Mouse (Mus musculus) heart, embryonic 14.5 days (tissue): Measurements from ENCODE around the gene Sec16b. TPM values are rescaled to one million over a fixed set of nuclear protein-coding genes. Genes with fewer than 3 reads are reported as not detected.

ENCODE experiments used
- ATAC-seq: fragments of 200-750 bp; cut with Nextera tagmentation; 2 replicates; pipeline ENCODE4 v1.8.0; 2017; ENCODE audit warnings: low read depth, moderate TSS enrichment; ENCODE audit not compliant: insufficient number of reproducible peaks, insufficient read depth, low FRiP score
- H3K27ac ChIP-seq, 2 experiments: fragments of 200-500 bp in 1 of 2; fragments of 300-500 bp in 1 of 2; sonication (generic) in 1 of 2; replicated peaks in 1 of 2; 2 replicates each; pipeline ENCODE4 v1.5.1; 2012 to 2014; ENCODE audit warnings: low read depth in 2 of 2, low read length in 2 of 2, control low read depth in 1 of 2, mild to moderate bottlenecking in 1 of 2, mixed read lengths in 1 of 2; ENCODE audit not compliant: control insufficient read depth in 1 of 2, insufficient read depth in 1 of 2
- H3K27me3 ChIP-seq: fragments of 300-500 bp; sonication (generic); 2 replicates; pipeline ENCODE4 v1.6.1; 2014; ENCODE audit warnings: mild to moderate bottlenecking, low read length, control low read depth; ENCODE audit not compliant: control insufficient read depth, insufficient read depth
- H3K36me3 ChIP-seq: fragments of 300-500 bp; sonication (generic); 2 replicates; pipeline ENCODE4 v1.6.1; 2014; ENCODE audit warnings: mild to moderate bottlenecking, control low read depth, low read length, mixed read lengths; ENCODE audit not compliant: control insufficient read depth, insufficient read depth
- H3K4me1 ChIP-seq, 2 experiments: fragments of 200-500 bp in 1 of 2; fragments of 300-500 bp in 1 of 2; sonication (generic) in 1 of 2; 2 replicates each; pipeline ENCODE4 v1.6.1; 2012 to 2014; ENCODE audit warnings: low read length in 2 of 2, control low read depth in 1 of 2, mixed read lengths in 1 of 2; ENCODE audit not compliant: control insufficient read depth in 2 of 2, insufficient read depth in 2 of 2
- H3K4me2 ChIP-seq: fragments of 300-500 bp; sonication (generic); 2 replicates; pipeline ENCODE4 v1.6.1; 2014; ENCODE audit warnings: mild to moderate bottlenecking, low read length
- H3K4me3 ChIP-seq, 2 experiments: fragments of 200-500 bp in 1 of 2; fragments of 300-500 bp in 1 of 2; sonication (generic) in 1 of 2; 2 replicates each; pipeline ENCODE4 v1.5.1; 2012 to 2014; ENCODE audit warnings: low read length in 2 of 2, mild to moderate bottlenecking in 2 of 2, control low read depth in 1 of 2, low read depth in 1 of 2, moderate library complexity in 1 of 2; ENCODE audit not compliant: control insufficient read depth in 1 of 2, insufficient read depth in 1 of 2
- H3K9ac ChIP-seq: fragments of 300-500 bp; sonication (generic); 2 replicates; pipeline ENCODE4 v1.6.1; 2014; ENCODE audit warnings: mild to moderate bottlenecking, low read length
- H3K9me3 ChIP-seq: fragments of 300-500 bp; sonication (generic); 2 replicates; pipeline ENCODE4 v1.6.1; 2016; ENCODE audit warnings: low read length, control low read depth; ENCODE audit not compliant: control insufficient read depth
- WGBS: fragments of 180-500 bp; shearing (Covaris S2); extraction: QIAGEN DNeasy Blood & Tissue Kit; methylation state at CpG from one replicate; pipeline ENCODE4 v1.1.7; 2014; 5-methylcytosine and 5-hydroxymethylcytosine counted together
- polyA plus RNA-seq: library from polyadenylated mRNA; unstranded; fragments of >200 nt; fragmentation: Nextera tagmentation; extraction: Ambion mirVana; gene quantifications from 2 replicates; pipeline ENCODE4 v1.2.1, GENCODE M21; 2014

Sec16b gene
- polyA plus RNA-seq, 1 experiment from 2014 or later: 1.2 TPM

DNA sequence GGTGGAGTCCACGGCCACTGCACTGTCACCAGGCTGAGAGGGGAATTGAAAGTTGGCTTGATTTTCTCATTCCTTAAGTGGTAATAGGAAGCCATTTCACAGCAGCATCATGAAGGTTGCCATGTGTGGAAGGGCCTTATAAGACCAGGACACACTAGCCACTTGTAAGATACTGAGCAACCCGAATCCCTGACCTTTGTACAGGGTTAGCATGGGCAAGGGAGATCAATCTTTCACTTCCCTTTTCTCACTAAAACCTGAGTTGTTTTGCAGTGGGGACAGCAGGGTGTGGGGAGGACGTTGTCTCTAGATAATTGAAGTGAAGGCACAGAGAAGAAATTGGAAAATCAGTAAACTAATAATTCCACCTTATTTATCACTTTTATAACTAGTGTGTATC lies 43.2 kb downstream of the Sec16b start:
- peaks cover 0 to 2% of the 10 kb centered on the region in 2 experiments; a peak in 1 of 4 replicates for H3K4me1 ChIP-seq
- H3K36me3 ChIP-seq: no peaks in the 10 kb centered on the region
- no peak overlapping the region for H3K9ac ChIP-seq
- H3K27ac ChIP-seq: no peak overlapping the region
- H3K9me3 ChIP-seq: no peaks in the 10 kb centered on the region
- WGBS: 71% methylated on average over 3 of the region's 3 CpGs
- ATAC-seq: no peak
- no peak overlapping the region for H3K4me3 ChIP-seq
- no peaks in the 10 kb centered on the region for H3K27me3 ChIP-seq
- no peak overlapping the region for H3K4me2 ChIP-seq

DNA sequence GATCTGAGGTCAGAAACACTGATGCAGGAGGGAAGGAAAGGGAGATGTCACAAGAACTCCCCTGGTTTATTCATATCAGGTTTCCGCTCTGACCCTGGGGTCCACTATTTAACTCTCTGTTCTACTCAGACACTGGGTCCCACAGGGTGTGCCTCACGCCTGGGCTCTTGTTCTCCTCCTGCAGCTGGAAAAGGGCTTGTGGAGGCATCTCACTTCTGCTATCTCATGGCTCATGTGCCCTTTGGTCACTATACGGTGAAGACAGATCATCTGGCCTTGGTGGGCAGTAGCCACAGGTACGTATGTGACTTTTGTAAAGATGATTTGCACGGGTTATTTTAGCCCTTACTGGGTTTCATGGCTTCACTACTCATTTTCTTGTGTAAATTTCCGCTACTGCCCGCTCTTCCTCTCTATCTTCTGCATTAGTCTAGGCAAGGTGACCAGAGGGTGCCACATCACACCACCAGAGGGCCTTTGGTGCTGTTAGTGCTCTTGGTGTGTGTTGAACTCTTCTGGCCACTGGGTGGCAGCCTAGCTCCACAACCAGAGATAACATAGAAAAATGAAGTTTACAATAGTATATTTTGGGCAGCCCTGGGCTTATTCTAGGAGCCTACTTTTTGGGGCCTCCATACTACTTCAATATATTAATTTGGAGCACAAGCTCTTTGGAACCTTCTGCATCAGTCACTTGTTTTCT lies 46.4 kb downstream of the Sec16b start:
- H3K9me3 ChIP-seq: no peaks in the 10 kb centered on the region
- H3K27me3 ChIP-seq: 0 out of 2 replicates have a peak, but pooled peaks cover 4% of the 10 kb centered on the region
- H3K9ac ChIP-seq: no peak overlapping the region
- no peaks in the 10 kb centered on the region for H3K36me3 ChIP-seq
- 62% methylated on average over 7 of the region's 7 CpGs for WGBS
- no peak overlapping the region for H3K4me2 ChIP-seq
- no peak for ATAC-seq
- H3K4me1 ChIP-seq: peaks cover 2 to 6% of the 10 kb centered on the region in 2 experiments; a peak in 2 of 4 replicates
- no peak overlapping the region for H3K4me3 ChIP-seq
- H3K27ac ChIP-seq: no peak overlapping the region

DNA sequence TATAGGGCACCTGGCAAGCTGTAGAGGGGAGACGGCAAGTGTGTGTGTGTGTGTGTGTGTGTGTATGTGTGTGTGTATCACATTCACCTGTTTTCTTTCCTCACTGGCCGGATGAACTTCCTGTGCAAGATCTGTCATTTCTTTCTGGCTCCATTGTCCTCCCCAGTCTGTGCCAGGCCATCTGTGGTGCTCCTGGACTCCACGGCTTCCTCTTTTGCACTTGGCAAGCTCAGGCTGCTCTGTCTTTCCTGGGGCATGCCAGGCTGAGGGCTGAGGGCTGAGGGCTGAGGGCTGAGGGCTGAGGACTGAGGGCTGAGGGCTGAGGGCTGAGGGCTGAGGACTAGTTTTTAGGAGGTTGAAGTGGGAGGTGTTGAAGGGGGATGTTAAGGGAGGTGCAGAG lies 47.6 kb downstream of the Sec16b start:
- Histone ChIP-seq H3K9me3 (no peaks in the 10 kb centered on the region), H3K27ac (no peak overlapping the region), H3K9ac (no peak overlapping the region), H3K36me3 (no peaks in the 10 kb centered on the region), H3K4me3 (no peak overlapping the region), H3K4me1 (peaks cover 2 to 6% of the 10 kb centered on the region in 2 experiments; a peak in 2 of 4 replicates), H3K27me3 (0 out of 2 replicates have a peak, but pooled peaks cover 4% of the 10 kb centered on the region), H3K4me2 (no peak overlapping the region; the same call in 1 of the 2 replicates)
- WGBS: 47% methylated on average over 3 of the region's 3 CpGs
- ATAC-seq: no peak; the same call in 1 of the 2 replicates

DNA sequence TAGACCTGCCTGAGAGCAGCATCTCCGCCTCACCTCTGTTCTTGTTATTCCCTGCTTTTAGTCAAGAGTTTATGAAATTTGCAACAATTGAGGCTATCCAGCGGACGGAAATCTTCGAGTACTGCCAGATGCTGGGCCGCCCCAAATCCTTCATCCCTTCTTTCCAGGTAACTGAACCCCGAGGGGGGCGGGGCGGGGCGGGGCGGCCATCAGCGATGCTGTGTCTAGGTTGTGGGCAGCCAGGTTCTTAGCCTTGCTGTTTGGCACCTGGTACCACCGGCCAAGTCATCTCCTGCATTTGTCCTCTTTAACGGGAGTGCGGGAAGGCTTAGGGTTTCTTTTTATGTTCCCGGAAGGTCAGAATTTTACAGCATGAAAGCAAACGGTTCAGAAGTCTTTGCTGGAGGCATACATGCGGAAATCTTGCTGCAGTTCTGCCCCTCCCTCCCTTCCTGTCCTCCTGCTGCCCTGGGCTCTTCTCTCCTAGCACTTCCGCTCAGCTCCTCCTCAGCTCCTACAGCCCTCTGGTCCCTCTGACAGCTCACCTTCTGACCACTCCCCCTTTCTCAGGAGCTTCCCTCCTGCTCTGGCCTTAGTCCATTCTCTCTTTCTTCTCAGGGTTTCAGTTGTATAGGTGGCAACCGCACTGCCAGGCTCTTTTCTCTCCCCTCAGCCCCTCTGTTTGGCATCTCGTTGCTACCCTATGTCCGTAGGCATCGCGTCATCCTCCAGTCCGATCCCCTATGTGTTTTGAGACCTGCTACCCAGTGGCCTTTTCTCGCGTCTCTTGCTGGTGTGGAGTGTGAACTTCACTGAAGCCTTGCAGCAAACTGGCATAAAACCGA lies 48.4 kb downstream of the Sec16b start:
- Histone ChIP-seq H3K4me1 (peaks cover 2 to 6% of the 10 kb centered on the region in 2 experiments; a peak in 2 of 4 replicates), H3K27me3 (0 out of 2 replicates have a peak, but pooled peaks cover 4% of the 10 kb centered on the region), H3K27ac (no peak overlapping the region), H3K4me2 (peak overlapping the region; percentile 58), H3K9me3 (no peaks in the 10 kb centered on the region), H3K36me3 (no peaks in the 10 kb centered on the region), H3K4me3 (peak overlapping the region; percentile 14 to 18; a peak in 3 of 4 replicates), H3K9ac (peak overlapping the region; percentile 34; the same call in 1 of the 2 replicates)
- ATAC-seq: no peak
- 20% methylated on average over 27 of the region's 27 CpGs for WGBS

DNA sequence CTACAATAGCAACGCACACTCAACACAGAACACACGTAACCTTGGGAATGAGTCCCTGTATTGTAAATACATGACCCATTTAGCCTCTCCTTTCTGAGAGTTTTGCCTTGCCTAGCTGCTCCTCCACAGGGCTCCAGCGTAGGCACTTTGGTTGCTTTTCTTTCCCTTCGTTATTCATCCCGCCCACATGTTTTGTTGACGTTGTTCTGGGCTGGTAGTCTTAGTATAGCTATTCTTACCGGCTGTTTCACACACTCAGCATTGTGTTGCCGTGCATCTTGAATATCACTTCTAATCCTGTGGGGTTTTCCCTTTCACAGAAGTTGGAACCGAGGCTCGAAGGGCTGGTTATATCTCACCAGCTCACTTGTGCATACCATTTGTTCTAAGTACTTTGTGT lies 49.2 kb downstream of the Sec16b start:
- Histone ChIP-seq H3K4me1 (peaks cover 2 to 6% of the 10 kb centered on the region in 2 experiments; a peak in 2 of 4 replicates), H3K4me2 (no peak overlapping the region)

DNA sequence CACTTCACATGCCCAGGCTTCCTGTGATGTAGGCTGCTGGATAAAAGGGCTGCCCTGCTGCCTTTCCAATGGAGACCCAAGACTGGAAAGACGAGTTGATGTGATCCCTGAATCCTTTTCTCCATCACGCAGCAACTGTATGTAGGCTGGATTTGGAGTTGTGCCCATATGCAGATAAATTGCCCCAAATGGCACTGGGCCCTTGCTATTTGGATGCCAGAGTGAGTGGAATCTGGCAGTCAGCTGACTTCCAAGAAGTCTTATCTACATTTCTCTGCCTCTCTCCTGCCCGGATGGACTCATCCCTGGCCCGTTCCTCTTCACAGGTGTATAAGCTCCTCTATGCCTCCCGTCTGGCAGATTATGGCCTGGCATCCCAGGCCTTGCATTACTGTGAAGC lies 49.9 kb downstream of the Sec16b start:
- Histone ChIP-seq H3K27me3 (0 out of 2 replicates have a peak, but pooled peaks cover 4% of the 10 kb centered on the region), H3K27ac (no peak overlapping the region), H3K9me3 (no peaks in the 10 kb centered on the region), H3K4me3 (no peak overlapping the region), H3K36me3 (no peaks in the 10 kb centered on the region), H3K4me2 (no peak overlapping the region), H3K9ac (no peak overlapping the region), H3K4me1 (peaks cover 2 to 6% of the 10 kb centered on the region in 2 experiments; a peak in 2 of 4 replicates)
- no peak for ATAC-seq
- 64% methylated on average over 5 of the region's 5 CpGs for WGBS

More for the DNA sequence above, 49.2 kb downstream of the Sec16b start:
- 75% methylated on average over 10 of the region's 10 CpGs for WGBS
- H3K9me3 ChIP-seq: no peaks in the 10 kb centered on the region
- no peaks in the 10 kb centered on the region for H3K36me3 ChIP-seq
- 0 out of 2 replicates have a peak, but pooled peaks cover 4% of the 10 kb centered on the region for H3K27me3 ChIP-seq
- H3K9ac ChIP-seq: no peak overlapping the region
- H3K4me3 ChIP-seq: no peak overlapping the region
- H3K27ac ChIP-seq: no peak overlapping the region
- ATAC-seq: no peak

DNA sequence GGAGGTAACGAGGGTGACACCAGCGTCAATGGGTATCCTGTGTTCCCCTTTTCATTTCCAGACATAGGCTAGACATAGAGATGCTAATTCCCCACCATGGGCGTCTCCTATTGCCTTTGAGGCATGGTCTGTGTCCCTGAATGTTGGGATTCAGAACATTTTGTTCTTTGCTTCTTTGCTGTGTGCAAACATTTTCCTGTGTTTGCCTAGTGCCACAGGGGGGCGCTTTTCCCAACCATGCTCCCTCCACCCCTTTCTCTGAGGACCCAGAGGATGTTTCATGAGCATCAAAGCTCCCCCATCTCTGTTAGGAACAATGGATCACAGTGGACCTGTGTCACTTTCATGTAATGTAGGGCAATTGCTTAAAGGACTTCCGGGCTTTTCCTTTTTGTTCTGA lies 51.6 kb downstream of the Sec16b start:
- no peaks in the 10 kb centered on the region for H3K36me3 ChIP-seq
- no peak overlapping the region for H3K27ac ChIP-seq
- no peak overlapping the region for H3K4me3 ChIP-seq
- H3K9ac ChIP-seq: no peak overlapping the region
- ATAC-seq: no peak
- peaks cover 2 to 6% of the 10 kb centered on the region in 2 experiments; a peak in 2 of 4 replicates for H3K4me1 ChIP-seq
- 0 out of 2 replicates have a peak, but pooled peaks cover 4% of the 10 kb centered on the region for H3K27me3 ChIP-seq
- no peaks in the 10 kb centered on the region for H3K9me3 ChIP-seq
- WGBS: 58% methylated on average over 5 of the region's 5 CpGs
- H3K4me2 ChIP-seq: no peak overlapping the region
